Mouse (Mus musculus) lung, adult 18-20 months (tissue): ENCODE data around the gene Col5a1.

Experiments used
- DNase-seq, 2 experiments: peaks; one replicate each; pipeline ENCODE4 v3.0.0; 2022; ENCODE audit warnings: mixed read lengths in 2 of 2

Col5a1 gene

DNA sequence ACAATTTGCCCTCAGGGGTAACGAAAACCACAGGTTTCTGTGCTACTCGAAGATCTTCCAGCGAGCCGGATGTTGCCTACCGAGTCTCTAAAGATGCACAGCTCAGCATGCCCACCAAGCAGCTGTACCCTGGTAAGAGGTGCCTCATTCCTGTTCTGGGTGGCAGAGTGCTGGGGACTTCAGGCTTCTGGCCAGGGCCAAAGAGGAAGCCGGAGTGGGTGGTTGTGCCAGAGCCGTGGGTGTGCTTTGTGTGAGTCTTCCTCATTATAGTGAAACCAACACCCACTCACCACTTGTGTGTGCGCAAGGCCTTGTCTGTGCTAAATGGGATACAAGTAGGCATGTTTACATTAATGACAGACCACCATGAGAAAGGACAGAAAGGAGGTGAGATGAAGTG lies 35.8 kb downstream of the Col5a1 start:
- DNase-seq, result no peak

DNA sequence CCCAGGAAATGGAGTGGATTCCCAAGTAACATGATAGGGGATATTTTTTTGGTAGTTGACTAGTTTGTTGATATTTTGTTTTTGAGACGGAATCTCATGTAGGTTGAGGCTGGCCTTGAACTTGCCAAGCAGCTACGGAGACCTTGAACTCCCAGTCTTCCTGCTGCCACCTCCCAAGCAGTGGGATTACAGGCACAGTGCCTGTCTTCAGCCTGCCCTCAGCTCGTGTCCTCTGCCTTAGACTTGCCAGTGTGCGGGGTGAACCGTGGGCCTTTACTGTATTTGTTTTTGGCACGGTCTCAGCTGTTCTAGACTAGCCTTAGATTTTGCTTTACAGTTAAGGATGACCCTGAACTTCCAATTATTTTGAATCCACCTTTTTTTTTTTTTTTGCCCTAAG lies 37.5 kb downstream of the Col5a1 start:
- DNase-seq, result no peak

DNA sequence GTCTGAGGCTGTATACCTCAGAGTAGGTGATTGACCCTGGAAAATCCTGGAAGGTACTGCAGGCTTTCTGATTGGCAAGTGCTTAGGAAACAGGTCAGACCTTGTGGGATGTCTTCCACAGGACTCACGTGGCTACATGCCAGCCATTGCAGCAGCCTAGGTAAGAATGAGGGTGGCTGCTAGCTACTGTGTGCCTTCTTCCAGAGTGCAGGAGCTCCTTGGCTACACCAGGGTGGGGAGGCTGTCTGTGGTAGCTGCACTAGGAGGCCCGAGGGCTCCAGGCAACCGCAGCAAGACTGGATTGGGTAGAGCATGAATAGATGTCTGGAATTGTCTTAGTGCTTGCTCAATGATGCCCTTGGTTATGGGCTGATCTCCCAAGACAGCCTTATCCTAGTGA lies 38.2 kb downstream of the Col5a1 start:
- DNase-seq, result no peak

DNA sequence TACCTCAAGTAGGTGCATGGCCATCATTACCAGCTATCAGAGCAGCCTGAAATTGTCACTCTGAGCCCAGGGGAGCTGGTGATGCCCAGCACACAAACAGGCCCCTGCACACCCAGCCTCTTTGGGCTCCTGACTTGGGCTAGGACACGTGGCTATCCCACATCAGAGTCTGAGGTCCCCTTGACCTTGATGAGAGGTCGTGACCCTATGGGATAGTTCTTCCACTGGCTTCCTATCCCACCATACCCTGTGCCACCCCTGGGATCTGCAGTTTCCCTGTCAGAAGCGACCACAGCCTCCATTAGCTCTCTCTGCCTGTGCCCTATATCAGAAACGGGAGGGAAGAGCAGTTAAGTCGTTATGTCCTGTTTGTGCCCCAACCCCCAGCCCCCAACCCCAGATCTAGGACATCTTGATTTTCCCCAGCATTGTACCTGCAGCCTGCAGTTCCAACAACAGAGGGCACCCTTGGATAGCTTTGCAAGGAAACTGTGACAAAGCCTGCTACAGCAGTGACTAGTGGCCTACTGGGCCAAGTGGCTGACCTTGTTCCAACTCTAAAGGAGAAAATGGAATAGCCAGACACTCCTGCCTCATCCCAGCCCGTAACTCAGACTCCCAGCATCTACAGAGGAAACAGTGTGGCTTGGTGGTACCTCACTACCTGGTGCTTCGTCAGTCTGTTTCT lies 40.4 kb downstream of the Col5a1 start:
- peak; percentile 46 to 60 for DNase-seq

DNA sequence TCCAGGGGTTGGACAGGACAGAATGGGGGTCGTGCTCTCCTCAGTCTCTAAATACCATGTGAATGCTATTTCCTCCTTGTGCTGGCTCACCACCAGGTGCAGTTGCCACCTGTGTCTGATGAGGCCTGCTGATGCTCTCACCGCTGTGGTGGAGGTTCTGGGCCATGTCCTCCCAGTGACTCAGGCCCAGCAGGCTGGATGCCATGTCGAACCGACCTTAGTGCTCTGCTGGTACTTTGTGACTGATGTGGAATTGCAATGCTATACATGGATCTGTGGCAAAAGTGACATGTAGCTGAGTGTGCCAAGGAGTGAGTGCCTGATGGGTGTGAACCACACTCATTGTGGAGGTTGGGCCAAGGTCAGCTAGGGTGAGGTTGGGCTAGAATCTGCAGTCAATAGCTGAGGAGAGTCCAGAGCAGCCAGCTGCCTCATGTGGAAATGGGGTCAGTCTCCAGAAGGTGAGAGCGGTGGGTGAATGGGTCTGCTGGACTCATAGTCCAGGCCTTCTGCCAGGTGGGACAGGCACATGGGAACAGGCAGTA lies 44.3 kb downstream of the Col5a1 start:
- DNase-seq, result no peak

DNA sequence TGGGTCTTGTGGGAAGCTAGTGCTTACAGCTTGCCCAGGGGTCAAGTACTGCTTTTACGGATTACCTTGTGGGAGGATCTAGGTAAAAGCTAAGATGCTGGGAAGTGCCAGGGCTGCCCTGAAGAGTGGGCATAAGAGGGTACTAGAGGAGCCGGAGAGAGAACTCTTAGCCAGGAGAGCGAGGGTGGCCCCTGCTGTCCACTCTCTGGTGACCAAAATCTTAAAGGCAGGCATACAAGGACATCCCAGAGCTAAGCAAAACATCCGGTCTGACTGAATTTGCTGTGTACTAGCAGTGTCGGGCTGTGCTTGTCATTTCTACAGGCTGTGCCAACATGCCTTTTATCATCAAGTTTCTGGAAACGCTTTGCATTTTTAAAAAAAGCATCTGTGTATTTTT lies 44.9 kb downstream of the Col5a1 start:
- peak; percentile 40 to 52 for DNase-seq

DNA sequence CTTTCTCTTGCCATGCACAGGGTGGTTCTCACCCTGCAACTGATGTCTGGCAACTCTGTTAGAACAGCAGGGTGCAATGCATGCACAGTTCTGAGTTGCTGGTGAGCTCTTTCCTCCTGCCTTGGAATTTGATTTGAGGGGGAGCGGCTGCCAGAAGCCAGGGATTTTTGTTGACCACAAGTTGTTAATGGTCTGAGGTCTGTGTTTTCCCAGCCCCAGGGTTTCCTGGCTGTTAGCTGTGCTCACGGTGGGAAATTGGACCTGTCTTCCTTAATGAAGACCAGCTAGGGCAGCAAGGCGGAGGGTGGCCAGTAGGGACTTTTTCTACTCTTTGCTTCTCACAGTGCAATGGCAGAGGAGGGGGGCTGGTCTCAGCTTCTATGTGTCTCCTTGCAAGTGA lies 45.7 kb downstream of the Col5a1 start:
- DNase-seq, result no peak

DNA sequence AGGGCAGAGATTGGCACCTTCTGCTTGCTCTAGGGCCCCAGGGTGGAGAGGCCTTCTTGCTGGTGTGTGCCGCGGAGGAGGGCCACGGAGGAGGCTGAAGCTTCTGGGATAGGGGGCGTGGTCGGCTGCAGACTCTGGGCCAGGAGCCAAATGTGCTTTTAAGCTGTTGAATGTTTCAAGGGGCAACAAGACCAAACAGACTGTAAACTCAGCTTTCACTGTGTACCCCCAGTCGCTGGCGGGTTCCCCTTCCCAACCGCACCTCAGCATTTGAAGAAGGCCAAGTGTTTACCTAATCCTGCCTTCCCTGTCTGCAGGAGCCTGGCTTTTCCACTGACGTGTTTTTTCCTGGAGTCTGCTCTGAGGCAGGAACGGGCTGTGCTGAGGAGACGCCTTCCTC lies 48.0 kb downstream of the Col5a1 start:
- peak; percentile 84 to 88 for DNase-seq

DNA sequence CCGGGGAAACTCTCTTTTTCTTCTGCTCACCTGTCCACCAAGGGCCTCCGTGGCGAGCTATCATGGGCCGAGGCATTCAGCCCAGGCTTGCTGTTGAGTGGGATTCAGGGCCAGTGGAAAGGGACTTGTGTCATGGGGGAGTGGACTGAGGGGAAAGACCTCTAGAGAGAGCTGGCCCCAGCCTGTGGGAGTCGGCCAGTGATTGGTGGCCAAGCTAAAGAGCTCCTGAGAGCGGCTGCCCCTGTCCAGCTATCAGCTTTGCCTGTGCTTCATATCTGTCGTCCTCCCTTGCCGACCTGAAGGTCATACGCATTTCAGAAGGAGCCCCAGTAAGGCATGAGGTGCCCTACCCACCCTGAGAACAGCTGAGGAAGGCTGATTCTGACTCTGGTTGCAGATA lies 48.6 kb downstream of the Col5a1 start:
- DNase-seq, result no peak

DNA sequence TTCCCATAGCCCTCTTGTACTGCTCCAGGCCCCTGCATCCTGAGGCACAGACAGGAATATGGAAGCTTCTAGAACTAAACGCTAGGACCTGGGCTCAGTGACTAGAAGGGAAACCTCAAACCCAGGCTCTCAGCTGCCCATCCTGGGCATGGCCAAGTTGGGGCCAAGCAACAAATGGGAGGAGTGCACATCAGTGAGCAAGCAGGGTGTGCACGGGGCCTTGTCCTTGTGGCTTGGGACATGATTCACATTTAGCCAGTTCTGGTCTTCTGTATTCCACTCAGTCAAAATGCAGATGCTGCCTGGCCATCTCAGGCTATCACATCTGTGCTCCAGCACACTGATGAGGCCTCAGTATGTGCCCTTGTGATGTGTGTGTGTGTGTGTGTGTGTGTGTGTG lies 49.2 kb downstream of the Col5a1 start:
- no peak for DNase-seq

DNA sequence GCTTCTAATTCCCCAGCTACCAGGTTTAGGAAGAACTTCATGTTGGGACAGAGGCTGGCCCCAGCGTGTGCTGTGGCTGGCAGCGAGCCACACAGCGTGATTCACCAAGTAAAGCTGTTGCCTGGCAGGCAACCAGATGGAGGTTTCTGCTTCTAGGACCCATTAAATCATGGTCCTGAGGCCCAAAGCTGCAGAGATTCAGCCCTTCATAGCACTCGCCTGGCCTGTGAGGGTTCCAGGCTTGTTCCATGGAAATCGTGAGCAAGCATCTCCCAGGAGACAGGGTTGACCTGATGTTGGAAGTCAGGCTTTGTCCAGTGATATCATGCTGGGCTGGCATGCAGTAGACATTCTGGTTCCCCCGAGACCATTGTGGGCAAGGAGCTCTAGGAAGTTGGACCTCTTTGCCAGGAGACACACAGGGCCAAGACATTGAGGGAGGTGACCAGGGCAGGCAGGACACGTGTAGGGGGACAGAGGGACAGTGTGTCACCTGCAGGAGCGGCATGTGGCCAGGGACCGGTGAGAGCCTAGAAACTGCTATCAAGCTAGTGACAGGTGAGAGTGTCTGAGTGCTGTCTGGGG lies 50.5 kb downstream of the Col5a1 start:
- peak; percentile 62 to 71 for DNase-seq

DNA sequence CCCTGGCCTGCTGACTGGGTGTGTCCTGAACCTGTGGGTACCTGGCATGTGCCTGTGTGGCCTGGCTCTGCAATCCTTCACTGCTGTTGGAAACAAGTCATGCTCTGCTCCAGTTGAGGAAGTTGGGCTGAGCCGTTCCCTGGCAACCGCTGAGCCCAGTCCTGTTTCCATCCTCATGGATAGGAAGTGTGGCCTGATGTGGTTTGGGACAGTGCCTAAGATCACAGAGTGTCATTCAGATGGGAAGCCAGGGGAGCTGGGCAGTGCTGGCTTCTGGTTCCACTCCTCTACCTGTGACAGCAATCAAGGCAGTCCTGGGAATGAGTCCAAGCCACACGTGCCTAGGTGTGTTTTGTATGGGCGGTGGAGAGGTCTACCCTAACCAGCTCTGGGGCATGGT lies 53.2 kb downstream of the Col5a1 start:
- peak; percentile 84 to 91 for DNase-seq

DNA sequence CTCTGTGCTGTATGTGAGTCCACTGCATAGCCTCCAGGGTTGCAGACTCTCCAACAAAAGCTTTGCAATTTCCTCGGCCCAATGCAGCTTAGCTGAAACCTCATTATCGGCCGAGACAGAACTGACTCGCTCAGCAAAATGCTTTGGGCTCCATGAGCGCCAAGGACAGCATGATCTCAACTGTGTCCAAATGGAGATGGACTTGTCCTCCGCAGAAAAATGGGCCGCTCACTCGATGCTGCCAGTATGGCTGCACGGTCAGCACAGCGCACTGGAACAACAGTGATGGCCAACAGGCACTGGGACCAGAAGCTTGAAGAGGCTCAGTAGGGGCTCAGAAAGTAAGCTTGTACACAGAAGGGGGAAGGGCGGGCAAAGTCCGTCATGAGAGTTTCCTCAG lies 53.9 kb downstream of the Col5a1 start:
- DNase-seq, result no peak

DNA sequence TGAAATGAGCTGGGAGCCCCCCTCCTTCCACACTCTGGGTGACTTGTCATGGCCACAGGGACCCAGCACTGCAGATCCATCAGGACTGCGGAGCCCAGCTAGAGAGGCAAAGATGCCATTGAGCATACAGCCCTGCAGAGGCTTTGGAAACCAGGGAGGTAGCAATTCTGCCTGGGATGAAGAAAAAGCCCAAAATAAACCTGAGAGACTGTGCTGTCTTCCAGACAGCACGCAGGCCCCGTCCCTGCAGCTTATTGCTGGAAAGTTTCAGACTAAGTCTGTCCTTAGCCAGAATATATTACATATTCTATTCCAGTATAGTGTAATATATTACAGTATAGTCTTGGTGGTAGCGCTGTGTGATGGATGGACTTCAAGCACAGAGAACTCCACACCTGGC lies 61.0 kb downstream of the Col5a1 start:
- DNase-seq, result no peak

DNA sequence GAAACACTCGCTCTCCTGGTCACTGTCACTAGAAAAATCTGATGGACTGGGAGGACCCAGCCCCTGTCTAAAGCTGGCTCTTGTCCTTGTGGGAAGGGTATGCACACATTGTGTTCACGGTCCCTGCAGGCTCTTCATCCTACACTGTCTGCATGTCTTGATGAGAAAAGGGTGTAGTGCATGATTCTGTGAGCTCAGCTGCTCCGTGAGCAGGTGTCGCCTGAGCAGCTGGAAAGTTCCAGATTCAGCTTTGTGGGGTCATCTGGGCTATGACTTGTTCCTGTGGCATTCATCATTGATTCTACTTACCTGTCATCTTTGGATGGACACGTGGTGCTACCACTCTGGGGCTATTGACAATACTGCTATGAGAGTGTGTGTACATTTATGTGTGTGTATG lies 61.7 kb downstream of the Col5a1 start:
- DNase-seq, result no peak

DNA sequence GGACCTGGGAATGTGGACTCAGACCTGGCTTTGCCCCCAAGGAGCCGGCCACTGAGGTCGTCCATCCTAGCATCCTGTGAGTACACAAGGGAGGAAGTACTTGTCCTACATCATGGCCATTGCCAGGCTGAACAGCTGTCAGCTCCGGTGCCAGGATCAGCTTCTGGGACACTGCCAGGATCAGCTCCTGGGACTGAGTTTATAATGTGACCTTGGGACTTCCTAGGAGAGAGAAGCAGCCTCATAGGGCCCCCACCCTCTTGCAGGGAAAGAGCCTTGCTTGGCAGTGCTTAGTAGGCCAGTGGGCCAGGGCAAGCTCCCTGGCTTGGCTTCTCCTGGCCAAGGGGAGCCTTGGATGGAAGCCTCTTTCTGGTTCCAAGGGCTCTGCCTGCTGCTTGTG lies 67.6 kb downstream of the Col5a1 start:
- peak in 1 of 2 experiments; percentile 36 for DNase-seq

DNA sequence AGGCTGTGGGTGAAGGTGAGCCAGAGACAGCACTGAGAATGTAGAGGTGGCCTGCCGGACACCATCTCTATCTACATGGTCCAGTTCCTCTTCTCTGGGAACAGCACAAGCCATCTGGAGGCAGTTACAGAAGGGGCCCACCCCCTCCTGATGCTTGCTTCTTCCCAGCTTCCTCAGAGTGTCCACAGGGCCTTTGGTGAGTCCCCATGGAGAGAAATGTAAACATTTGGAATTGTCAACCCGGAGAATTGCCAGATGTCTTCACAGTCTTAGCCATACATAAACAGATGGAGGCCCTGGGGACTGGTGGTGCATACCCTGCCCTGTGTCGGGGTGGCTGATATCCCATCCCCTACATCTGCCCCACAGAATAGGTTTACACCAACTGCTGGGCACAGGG lies 68.7 kb downstream of the Col5a1 start:
- no peak for DNase-seq

DNA sequence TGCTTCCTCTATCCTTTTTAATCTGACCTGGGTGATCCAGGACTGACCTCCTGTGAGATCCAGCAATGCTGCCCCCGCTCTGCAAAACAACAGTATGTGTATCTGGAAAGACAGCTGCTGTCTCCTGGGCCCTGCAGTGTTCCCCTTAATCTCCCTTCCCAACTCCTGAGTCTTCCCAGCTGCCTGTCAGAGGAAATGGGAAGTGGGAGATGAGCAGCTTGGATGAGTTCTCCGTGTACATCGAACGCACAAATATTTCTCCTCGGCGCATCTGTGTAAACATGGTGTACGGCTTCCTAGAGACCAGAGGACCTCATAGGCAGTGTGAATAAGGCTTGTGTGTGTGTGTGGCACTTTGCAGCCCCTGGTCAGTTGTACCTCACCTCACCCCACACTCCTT lies 70.5 kb downstream of the Col5a1 start:
- DNase-seq, result no peak

DNA sequence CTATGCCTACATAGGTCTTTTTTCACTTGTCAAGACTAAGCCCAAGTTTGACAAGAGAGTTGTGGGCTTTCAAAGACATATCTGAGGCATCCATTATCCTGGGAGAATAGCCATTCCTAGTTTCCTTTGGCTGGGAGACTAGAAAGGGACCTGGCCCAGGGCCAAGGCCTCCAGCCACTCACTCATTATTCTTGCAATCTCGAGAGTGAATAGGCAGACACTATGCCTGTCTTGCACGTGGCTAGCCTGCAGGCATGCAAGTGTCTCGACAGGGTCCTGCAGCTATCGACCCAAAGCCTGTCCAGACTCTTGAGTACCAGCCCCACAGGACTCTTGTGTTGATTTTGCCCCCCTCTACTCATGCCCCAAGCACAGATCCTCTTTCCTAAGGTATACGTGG lies 71.0 kb downstream of the Col5a1 start:
- no peak for DNase-seq

DNA sequence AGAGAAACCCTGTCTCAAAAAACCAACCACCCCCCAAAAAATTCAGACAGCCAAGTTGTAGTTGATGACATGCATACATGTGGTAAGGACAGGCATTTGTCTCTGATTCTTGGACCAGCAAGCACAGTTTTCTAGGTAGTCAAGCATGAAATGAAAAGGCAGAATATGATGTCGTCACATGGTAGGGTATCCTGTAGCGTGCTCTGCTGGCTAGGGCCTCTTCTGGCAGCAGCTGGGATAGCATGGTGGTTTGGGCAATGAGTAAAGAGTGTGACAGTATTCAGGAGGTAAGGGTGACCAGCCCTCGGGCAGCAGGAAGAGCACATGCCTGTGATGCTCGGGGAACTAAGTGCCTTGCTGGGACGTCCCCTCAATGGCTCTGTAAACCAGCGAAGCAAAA lies 73.0 kb downstream of the Col5a1 start:
- no peak for DNase-seq

DNA sequence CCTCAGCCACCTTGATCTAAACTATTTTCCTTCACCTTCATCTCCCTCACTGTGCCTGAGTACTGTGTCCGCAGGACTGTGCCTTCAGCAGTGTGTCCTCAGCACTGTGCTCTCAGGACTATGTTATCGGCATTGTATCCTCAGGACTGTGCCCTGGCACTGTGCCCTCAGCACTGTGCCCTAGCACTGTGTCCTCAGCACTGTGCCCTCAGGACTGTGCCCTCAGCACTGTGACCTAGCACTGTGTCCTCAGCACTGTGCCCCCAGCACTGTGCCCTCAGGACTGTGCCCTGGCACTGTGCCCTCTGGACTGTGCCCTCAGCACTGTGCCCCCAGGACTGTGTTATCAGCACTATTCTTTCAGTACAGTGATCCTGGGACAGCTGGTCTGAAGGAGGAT lies 75.0 kb downstream of the Col5a1 start:
- DNase-seq, result no peak

DNA sequence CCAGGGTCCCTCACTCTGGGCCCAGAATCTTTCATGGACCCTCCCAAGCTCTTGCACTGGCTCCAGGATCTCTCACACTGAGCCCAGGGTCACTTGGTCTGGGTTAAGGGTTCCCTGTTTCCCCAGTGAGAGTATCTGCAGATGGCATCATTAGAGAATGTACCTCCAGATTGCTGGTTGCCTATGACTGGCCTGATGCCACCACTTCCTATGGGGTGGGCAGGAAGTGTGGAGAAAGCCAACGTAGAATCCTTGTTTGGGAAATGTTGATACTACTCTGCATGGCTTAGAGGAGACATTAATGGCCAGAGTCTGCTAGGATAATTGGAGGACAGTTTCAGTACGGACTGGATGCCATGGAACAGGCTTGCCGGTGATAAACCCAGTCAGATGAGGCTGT lies 76.2 kb downstream of the Col5a1 start:
- DNase-seq, result no peak

DNA sequence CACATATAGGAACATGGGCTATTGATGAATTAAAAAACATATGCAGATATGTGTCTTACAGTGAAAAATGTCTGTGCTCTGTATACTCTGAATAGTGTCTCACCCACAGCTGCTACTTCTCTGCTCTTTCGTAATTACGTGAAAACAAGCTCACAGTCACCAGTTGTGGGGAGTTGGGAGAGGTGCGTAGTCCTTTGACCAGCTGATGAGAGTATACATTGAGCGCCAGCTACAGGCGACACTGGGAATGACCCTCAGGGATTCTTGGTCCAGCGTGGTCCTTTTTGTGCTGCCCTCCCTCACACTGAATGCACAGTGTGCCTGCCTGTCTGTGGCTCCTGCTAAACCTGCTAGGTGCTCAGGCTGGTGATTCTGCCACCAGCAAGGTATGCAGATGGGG lies 82.9 kb downstream of the Col5a1 start:
- peak; percentile 47 to 55 for DNase-seq

DNA sequence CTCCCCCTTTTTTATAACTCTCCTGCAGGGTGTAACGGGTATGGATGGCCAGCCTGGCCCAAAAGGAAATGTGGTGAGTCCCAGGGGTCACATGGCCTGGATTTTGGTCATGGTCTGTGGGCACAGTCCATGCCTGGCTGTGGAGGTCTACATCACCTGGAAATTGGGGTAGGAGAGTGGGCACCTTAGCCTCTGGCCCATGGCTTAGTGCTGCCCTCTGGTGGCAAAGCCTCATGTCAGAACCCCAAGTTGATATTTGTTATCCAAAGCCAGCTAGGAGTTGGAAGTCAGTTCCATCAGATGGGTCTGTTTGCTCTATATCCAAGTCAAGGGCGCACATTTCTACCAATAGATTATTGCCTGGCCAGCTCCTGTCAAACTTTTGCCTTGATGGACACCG lies 87.6 kb downstream of the Col5a1 start:
- DNase-seq, result peak; percentile 27 to 37

DNA sequence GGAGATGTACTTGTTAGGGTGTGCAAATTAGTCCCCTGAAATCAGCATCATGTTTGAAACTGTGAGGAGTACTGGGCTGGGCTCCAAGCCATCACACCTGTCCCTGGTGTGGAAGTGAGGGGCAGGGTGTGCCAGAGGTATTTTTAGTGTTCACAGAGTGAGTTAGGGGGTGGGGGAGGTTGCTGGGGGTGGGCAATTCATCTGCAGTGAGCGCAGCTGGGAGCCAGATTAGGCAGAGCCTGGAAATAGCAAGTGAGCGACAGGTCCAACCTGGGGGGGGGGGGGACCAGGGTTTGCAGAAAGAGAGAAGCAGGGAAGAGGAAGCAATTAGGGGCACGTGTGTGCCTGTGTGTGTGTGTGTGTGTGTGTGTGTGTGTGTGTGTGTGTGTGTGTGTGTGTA lies 89.6 kb downstream of the Col5a1 start:
- no peak for DNase-seq
